Mouse (Mus musculus) spleen, postnatal 36 days (tissue): Measurements from ENCODE around the gene Slc7a7.
A peak's percentile ranks its signal among the peaks of the same experiment; 100 is the strongest.
"Not testable (repeated sequence)": the region's sequence is repeated elsewhere in the genome, so short reads cannot be mapped to it uniquely, and the experiment has no call there.

Source experiments
- DNase-seq, 2 experiments: peaks; one replicate each; pipeline ENCODE4 v3.0.0; 2022; ENCODE audit warnings: low spot score in 2 of 2, mixed read lengths in 1 of 2

The Slc7a7 gene

DNA sequence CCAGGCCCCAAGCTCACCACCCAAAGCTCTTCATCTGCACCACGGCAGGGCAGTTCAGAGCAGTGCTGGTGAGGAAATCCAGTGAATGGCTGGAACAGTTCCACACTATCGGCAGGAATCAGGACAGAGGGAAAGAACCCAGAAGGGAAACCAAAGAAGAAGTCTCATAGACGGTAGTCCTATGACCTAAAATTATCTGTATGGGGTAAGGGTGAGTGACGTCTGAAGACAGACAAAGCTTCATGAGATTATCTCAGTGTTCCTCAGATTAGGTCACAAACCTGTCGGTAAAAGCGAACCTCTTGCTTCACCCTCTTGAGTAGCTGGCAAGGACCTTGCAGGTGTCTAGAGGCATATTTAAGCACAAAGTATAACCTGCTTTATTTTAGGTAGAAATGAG is 40.4 kb downstream of the Slc7a7 start:
- DNase-seq, result no peak

DNA sequence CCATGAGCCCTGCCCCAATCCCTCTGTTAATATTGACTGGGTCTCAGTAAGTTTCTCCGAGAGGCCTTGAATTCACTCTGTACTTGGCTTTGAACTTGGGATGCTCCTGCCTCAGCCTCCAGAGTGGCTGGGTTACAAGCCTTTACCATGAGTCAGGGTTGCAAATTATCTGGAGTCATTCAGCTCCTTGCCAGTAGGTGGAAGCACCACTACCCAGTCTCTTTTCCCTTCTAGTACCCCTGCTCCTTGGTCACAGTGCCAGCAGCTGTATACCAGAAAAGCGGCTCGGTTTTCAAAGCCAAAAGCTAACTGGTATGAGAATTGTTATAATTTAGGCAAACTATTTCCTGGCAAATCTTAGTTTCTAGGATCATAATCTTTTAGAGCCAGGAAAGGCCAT is 41.7 kb downstream of the Slc7a7 start:
- DNase-seq, result peak; percentile 31 to 43

DNA sequence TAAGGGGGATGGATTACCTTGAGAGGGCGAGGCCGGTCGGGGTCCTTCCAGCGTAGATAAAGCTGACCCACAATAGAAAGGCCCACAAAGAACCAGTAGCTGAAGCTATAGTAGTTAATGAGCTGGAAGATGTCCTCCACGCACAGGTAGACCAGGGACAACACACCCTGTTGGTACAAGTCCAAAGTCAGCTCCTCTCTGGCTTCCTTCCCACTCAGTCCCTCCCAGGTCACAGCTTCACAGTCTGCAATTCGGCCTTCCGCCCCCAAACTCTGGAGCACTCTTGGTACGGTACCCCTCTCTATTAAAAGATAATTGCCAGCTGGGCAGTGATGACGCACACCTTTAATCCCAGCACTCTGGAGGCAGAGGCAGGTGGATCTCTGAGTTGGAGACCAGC is 44.7 kb downstream of the Slc7a7 start:
- DNase-seq, result no peak

DNA sequence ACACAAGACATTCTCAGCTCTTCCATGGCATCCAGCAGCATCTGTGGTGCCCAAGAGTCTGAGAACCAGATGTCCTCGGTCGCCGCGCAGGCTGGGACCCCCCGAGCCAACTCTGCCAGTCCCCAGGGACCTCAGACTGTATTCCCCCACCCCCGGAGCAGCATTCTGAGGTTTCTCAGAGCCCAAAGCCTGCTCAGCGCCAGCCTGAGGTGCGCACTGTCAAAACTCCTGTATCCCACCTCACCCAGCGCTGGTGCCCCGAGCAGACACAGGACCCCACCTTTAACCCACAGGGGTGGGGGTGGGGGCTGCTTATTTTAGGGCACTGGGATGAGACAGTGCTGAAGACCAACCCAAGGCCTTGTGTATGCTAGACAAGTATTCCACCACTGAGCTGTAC is 46.1 kb downstream of the Slc7a7 start:
- no peak for DNase-seq

DNA sequence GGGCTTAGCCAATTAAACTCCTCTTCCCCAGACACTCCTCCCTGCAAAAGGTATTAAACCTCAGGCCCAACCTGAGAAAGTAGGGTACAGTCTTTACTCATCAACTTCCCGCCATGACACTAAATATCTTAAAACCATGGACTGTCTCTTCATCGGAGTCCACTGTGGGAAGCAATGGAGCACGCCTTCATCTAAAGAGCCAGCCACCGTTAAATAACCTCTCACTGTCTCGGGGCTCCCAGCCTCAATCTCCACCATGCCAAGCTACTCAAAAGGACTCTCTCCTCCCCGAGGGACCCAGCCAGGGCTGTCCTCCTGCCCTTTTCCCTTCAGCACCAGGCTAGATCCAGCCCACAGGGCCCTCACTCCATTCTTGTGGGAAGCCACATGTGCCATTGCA is 47.0 kb downstream of the Slc7a7 start:
- DNase-seq, result no peak

DNA sequence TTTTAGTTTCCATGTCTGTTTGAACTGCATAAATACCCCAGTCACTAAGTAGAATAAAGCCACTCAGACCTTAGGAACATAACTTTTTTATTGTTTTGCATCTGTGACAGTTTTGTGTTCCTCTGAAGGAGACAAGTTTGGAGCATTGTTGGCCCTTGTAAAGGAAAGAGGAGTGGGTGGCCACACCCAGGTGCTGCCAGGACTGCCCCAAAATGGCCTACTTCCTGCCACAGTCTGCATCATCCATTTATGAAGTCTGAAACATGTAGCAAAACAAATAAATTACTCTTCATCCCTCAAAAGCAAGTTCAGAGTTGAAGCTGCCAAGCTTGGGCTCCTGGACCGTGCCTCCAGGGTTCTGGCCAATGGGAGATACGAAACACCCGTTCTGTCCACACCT is 48.2 kb downstream of the Slc7a7 start:
- no peak for DNase-seq

DNA sequence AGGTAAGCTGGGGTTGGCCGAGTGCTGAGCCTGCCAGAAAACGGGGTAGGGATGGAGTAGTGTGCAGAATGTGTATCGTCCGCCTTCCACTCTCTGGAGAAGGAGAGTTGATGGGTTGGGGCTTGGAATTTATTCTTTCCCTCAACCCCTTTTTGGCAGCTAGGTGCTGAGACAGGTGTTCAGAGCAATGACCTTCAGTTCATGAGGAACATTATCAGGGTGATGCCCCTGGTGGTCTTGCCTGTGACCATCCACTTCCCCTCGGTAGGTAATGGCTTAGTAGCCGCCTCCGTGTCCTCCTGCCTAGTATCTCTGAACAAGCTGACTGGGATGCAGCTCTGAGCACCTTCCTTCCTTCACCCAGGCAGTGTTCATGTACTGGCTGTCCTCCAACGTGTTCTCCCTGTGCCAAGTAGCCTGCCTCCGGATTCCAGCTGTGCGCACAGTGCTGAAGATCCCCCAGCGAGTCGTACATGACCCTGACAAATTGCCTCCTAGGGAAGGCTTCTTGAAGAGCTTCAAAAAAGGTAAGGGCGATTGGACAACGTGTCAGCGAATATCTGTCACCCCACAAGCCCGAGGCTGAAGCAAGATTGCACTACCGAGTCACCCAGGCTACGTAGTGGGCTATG is 50.0 kb downstream of the Slc7a7 start:
- DNase-seq, result no peak

DNA sequence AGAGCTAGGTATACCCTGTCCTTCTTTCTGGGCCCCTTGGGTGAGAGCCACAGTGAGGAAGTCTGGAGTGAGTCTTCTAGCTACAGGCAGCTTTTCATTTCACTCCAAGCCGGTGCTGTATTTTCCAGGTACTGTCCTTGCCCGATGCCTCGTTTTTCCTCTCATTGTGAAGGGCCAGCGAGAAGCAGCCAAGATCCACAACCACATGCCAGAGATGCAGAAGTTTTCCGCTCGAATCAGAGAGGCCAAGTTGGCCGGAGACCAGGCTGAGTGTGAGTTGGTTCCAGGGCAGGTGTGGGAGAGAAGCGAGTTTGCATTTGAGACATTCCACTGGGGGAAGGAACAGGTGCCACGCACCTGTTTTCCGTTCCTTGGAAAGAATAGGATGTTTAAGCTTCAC is 51.0 kb downstream of the Slc7a7 start:
- DNase-seq, result no peak

DNA sequence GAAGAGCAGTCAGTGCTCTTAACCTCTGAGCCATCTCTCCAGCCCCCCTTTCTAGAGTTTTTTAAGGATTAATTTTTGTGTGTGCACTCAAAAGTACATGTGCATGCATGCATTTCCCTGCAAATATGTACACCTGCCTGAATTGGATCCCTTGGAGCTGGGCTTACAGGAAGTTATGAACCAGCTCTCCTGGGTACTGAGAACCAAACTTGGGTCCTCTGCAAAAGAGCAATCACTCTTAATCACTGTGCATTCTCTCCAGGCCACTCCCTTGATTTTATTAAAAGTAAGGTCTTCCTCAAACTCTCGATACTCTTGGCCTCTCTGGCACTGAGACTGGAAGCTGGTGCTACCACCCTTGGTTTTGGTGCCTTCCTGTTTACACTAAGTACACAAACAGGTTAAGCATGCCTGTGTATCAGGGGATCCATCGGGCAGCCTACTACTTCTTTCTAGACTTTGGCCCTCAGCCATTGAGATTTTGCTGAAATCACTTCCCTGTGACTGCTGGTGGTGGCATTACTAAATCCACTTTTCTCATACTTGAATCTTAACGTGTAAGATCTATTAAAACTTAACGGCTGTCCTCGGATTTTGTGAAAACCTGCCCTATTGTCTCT is 52.4 kb downstream of the Slc7a7 start:
- no peak for DNase-seq

DNA sequence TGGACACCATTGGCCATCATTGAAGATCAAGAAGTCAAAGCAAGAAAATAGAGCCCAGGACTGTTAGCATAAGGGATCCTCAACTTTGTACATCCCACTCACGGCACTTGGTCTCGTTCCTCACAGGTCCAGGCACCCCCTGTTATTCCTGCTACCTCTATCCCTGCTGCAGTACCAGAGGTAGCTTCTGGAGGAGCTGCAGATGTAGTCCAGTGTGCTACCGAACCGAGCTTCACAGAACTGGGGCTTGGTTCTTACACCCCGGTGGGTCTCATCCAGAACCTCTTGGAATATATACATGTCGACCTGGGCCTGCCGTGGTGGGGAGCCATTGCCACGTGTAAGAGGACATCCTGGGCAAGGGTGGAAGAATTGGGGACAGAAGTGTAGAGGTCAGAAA is 54.4 kb downstream of the Slc7a7 start:
- DNase-seq, result no peak

DNA sequence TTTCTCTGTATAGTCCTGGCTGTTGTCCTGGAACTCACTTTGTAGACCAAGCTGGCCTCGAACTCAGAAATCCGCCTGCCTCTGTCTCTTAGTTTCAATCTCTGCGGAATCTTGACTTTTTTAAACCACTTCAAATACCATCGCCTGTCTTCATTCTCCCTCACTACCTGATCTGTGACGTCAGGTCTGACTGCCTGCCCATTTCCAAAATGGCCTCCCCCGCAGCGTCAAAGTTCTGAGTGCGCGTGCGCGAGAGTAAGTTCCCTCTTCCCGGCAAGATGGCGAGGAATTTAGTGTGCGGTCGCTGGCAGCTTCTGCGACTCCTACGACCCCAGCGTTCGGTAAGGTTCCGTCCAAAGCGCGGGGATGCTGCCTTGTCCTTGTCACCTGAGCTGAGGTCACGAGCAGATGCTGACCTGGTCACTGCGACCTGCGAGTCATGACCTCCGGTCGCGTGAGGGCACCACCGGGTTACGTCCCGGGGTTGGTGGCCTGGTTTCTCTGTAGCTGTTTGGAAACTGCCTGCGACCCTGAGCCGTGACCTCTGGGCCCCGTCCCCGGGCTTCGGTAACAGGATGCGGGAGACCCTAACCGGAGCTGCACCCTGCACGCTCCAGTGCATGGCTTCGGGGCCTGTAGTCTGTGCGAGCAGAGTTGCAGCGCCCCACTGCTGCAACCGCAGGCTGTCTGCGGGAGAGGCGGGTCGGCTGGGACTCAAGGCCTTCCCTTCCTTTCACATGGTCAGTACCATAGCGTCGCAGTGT is 56.8 kb downstream of the Slc7a7 start, which contains the start of gene Oxa1l:
Oxa1l (plus strand) TSS at position 258 of the 764 bp plus-strand sequence.
- DNase-seq, result peak; percentile 94 to 95

DNA sequence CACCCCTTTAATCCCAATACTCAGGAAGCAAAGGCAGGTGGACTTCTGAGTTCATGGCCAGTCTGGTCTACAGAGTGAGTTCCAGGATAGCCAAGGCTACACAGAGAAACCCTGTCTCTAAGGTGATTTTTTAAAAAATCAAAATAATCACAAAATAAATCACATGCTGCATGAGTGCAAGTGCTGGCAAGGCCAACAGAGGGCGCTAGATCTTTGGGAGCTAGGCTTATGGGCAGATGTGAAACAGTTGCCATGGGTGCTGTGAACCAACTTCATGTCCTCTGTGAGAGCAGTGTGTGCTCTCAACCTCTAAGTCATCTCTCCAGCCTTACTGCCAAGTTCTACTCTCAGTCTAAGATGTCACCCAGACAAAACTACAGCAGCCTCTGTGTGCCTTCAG is 63.2 kb downstream of the Slc7a7 start:
- no peak for DNase-seq

DNA sequence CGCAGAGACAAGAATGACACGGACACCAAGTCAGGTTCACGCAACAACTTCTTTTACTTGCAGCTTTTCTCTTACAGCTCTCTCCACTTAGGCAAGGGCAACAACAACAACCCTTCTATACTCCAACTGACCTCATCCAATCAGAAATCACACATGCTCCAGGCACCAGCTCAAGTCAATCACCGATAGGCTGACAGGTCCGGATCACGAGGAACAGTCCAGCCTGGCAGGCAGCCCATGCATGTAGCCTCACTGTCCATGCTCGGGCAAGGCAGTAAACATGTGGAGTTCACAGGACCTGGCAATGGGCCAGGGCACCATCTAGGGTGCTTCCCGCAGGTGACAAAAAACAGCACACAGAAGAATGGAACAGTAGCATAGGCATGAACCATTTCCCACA is 65.3 kb downstream of the Slc7a7 start:
- DNase-seq, result no peak

DNA sequence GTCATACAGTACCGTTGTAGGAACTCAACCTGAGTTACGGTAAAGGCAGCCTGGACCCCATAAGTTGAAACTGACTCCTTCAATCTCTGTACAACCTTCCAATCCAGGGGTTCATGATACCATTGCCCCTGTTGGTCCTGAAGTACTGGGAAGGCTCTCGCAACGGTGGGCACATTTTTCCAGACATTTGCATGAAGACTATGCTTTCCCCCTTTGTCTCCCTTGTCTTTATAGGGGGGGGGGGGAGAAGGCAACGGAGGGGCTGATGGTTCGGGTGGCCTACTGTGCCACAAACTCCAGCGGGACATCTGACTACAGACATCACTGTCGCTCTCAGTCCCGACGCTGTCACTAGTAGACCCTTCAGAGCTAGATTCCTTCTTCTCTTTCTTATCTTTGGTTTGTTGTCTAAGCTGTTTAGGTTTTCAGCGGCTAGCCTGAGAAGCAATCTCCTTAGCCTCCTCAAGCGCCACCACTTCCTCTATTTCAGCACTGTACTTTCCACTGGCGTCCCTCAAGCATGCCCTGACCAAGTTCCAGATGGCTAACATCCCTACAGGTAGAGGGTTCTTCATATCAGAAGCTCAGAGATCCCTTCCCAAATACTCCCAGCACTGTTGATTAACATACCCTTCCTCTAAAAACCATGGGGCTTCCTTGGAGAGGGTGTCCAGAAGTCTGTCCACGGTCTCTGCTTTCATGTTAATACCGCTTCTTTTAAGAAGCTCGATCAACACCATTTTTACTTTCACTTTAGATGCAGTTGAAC is 66.6 kb downstream of the Slc7a7 start:
- DNase-seq, result peak; percentile 63 to 64

DNA sequence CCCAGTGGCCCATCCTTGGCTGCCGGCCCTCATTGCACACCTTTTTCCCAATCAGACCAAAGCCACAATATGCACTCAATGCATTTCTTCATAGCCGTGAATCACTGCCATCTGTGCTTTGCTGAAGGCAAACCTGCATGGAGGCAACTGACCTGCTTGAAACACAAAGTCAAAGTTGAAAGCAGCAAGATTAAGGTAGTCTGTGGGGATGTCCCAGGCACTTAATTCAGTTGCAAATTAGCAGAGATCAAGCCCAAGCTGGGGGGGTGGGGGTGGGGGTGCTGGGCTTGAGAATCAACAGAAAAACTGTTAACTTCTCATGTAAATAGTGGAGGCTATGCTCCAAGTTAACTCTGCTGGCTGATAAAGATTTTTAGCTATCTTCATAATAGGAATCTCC is 75.8 kb downstream of the Slc7a7 start:
- not testable (repeated sequence) for DNase-seq

DNA sequence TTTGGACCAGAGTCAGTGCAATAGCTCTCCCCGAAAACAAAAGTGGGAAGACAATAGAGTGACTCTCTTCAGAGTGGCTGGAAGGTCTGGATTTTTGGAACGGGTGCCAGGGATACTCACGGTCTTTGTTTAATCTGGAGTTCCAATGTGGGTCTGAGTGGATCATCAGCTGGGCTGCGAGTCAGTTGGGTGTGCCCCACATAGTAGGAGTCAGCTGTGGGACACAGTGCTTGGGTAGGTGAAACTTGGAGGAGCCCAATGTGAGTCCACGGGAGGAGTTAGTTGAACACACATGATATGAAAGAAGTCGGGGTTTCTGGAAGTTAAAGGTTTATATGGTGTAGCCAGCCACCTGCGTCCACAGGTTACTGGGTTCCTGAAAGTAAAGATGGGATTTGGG is 76.7 kb downstream of the Slc7a7 start:
- no peak for DNase-seq

DNA sequence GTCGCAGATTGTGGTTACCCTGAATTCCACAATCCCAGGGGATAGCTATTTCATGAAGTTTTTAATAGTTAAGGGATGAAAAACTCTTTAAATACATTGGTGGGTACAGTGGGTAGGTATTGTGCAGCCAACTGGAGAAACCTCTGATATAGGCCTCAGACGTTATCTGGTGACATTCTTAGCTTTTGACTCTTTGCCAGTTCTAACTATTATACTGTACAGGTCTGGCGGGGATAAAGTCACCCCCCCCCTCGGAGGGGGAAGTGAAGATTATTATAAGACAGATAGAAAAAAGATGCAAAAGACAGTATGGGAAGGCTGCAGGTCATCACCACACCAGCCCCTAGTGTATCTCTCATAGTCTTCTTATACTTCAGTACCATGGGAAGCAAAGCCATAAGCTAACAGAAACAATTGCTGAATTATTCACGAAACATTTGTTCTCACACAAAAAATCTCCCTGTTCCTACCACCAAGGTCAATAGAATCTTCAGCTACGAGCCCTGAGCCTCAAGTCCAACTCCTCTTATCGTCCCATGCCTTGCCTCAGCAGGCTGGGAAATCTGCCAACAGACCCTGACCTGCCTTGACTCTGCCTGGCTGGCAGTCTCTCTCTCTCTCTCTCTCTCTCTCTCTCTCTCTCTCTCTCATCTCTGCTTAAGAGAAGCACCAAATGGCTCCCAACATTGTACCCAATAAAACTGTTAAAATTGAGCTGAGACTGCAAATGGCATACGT is 84.0 kb downstream of the Slc7a7 start:
- peak; percentile 31 to 42 for DNase-seq

DNA sequence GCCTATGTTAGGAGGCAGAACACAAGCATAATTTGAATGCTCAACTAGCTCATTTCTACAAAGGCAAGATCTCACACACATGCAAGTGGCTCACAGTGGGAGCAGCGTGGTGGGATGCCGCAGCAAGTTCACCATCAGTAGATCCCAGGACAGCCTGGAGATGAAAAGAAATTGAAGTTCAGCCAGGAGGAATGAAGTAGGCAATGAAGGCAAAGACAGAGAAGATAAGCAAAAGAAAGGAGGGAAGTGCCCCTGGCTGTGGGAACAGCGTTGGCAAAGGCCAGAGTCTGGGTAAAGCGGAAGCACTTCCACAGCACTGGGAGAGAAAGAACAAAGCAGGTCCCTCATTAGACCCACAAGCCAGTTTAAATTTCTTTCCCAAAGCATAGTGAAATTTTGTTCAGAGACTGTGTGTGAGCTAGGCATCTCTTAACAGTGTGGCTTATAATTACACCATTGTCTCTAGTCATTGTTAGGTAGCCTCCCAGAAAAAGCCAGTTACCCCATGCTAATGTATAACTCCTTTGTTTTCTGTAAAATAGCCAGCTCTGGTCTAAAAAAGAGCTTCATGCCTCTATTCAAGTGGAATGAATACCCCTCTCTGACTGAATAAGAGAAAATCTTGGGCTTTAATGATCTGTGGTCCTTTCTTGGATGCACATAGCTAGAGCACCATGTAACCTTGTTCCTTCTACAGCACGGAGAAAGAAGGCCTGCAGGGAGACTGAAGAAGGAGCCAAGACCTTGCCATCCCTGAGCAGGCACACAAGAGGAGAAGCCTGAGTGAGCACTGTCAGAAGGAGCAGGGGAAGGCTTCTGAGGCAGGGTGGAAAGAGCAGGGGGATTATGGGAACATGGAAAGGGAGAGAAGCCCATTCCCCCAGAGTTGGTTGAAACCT is 85.2 kb downstream of the Slc7a7 start:
- DNase-seq, result no peak

DNA sequence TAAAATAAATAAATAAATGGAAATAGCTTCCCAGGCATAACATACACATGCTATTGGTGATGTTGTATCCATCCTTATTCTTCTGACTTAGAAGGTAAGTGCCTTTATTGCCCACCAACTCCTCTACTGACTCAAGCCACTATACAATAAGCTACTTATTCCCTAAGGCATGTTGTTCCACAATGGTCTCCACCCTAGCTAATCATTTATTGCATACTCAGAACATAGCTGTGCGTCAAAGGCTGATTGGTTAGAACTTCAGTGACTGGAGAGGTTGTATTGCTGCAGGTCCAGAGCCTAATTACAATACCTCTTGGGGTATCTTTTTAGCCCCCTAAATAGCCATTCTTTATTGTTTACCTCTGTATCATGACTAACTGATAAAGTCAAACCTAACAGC is 86.4 kb downstream of the Slc7a7 start:
- DNase-seq, result no peak

DNA sequence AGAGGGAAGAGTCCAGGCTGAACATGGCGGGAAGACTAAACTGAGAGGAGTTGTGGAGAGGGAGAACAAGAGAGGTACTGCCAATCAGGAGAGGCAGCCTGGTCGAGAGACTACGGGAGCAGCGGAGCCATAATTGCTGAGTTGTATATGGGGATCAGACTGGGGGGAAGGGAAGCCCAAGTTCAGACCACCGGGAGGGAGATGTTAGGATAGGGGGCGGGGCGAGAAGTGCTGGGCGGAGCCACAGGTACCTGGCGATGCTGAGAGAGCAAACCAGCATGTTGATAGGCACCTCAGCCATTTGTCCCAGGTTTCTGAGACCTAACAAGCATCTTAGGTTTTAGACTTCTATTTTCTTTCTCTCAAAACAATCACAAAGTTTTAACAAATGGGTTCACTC is 88.4 kb downstream of the Slc7a7 start:
- DNase-seq, result no peak

DNA sequence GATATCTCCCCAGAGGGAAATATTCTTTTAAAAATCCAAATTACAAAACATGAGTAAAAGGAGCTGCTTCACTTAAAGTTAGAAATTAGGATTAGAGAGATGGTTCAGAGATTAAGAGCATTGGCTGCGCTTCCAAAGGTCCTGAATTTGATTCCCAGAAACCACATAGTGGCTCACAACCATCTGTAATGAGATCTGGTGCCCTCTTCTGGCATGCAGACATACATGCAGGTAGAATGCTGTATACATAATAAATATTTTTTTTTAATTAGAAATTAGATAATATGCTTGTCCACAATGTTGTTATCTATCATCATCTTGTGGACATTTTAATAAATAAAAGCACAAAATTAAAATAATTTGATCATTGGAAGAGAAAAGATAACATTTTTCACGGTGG is 89.0 kb downstream of the Slc7a7 start:
- no peak for DNase-seq
